Mouse (Mus musculus) neutrophil, adult 5-6 weeks (primary cell): Measurements from ENCODE around the gene Jdp2. TPM values are rescaled to one million over a fixed set of nuclear protein-coding genes. Genes with fewer than 3 reads are reported as not detected.
"Not testable (repeated sequence)": the region's sequence is repeated elsewhere in the genome, so short reads cannot be mapped to it uniquely, and the experiment has no call there.

ENCODE experiments used
- ATAC-seq: fragments of 151-379, 151-347 bp; 2 replicates; pipeline ENCODE4 v1.8.0; 2017; ENCODE audit warnings: mild to moderate bottlenecking, moderate TSS enrichment; ENCODE audit not compliant: insufficient number of reproducible peaks, poor library complexity, low FRiP score, severe bottlenecking; ENCODE audit errors: extremely low read depth
- total RNA-seq: library from RNA; stranded (forward); fragments of 200-1000 nt; gene quantifications from 2 replicates; pipeline ENCODE4 v1.2.3, GENCODE M21; 2017

Gene Jdp2
- total RNA-seq, 1 experiment from 2014 or later: 67.7 TPM

DNA sequence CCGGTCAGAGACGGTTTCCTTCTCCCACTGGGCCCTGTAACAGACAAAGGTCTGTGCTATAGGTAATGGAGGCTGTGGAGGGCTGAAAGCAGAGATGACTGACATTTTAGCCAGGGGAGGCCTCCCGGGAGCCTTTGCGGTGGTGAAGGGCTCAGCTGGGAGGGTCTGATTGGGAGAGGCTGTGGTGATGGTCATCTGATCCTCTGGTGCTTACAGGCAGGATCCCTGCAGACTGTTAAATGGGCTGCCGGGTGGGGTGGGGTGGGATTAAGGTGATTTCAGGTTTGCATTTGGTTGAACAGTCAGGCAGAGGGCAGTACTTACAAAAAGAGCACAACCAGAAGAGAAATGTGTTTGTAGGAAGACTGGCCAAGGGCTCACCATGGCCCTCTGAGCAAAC, 27.0 kb downstream of the Jdp2 start:
- ATAC-seq: no peak

DNA sequence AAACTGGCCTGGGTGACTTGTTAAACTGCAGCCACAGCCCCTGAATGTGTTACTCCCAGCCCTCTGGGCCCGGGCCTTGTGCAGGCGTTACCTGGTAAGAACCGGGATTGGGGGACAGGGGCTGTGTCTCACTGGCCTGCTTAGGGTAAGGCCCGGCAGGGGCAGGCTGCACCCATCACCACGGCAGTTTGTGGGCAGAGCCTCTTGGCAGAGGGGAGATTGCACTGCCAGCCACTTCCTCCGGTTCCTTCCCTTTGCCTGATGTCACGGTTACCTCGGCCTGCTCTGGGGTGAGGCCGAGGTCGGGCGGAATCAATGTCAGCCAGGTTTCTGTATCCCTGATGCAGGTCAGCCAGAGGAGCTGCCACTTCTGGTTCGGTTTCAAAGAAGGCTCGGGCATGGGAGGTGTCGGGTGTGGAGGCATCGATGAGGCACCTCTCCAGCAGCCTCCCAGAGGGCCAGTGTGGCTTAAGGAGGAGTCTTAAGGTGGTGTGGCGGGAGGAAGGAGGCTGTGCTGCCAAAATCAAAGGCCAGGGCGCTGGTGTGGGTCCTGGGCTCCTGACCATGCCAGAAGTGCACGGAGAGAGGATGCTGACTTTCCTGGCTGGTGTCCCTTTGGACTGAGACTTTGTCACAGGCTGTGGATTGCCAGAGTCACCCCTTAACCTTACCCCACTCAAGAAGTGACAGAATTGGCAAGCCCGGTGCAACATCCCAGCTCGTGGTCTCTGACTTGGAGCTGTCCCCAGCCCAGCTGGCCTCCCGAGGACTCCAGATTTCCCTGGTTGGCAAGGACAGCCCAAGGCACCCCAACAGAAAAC, 31.0 kb downstream of the Jdp2 start:
- ATAC-seq: peak; percentile 49

DNA sequence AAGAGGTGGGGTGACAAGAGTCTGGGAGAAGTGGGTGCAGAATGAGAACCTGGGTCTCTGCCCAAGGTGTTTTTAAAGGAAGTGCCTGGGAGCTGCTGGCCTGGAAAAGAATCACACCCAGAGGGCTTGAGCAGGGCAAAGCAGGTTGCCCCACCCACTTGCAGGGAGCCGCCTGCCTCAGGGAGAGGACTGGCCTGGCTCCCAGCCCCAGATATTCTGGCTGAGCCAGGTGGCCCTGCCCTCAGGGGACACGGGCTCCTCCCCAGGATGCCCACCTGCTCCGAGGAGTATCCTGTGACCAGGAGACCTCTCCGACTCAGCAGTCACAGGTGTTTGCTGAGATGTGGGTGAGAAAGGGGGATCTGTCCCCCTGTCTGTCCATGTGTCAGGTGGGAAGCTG, 32.4 kb downstream of the Jdp2 start:
- ATAC-seq: no peak

DNA sequence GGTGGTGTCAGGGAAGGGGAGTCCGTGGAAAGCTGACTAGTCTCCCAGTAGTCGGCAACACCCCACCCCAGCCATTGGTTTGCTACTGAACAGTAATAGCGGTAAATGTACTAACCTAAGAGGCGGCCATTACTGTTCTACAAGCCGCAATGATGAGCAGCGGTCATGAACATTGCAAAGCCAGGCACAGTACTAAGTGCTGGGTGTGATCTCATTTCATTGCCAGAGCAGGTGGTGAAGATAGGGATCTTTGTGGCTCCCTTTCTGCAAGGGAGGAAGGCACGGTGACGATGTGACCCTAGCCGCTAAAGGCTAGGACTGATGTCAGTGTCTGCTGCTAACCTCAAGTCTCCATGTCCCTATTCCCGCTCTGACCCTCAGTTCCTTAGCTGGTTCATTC, 33.5 kb downstream of the Jdp2 start:
- ATAC-seq: no peak

DNA sequence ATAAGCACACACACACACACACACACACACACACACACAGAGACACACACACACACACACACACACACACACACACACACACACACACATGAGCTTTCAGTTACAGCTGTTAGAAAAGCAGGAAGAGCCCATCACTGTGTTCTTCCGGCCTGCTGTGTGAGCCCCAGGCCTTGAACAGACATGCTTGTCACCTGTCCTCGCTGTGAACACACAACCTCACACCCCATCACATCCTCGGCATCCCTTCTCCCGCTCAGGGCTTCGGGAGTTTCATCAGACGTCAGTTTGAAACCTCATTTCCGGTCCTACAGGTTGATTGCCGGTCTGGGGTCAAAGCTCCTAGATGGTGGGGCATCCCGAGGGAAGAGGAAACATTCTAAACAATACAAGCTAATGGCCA, 39.1 kb downstream of the Jdp2 start:
- no peak for ATAC-seq

DNA sequence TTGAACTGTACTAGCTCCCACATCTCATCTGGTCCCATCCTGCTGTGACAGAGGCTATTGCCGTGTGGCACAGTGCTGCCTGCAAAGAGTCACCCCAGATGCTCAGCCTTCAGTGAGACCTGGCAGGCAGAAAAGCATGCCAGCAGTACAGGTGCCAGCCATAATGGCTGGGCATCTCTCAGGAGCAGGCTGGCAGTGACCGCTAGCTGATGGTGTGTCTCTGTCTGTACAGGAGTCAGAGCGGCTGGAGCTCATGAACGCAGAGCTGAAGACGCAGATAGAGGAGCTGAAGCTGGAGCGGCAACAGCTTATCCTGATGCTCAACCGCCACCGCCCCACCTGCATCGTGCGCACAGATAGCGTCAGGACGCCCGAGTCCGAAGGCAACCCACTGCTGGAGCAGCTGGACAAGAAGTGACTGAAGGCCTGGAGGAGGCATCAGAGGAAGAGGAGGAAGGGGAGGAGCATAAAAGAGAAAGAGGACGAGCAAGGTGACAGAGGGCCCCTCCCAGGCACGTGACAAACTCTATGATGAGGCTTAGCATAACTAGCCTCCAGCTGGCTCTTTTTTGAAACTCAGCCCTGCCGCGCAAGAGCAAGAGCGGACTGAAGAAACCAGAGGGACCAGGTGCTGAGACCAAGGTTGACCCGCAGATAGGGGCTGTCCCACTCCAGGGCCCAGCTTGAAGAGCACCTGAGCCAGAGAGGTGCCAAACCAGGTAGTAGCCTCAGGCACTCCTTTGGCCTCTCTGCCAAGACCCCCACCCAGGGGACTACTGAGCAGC, 39.9 kb downstream of the Jdp2 start:
- ATAC-seq: no peak

DNA sequence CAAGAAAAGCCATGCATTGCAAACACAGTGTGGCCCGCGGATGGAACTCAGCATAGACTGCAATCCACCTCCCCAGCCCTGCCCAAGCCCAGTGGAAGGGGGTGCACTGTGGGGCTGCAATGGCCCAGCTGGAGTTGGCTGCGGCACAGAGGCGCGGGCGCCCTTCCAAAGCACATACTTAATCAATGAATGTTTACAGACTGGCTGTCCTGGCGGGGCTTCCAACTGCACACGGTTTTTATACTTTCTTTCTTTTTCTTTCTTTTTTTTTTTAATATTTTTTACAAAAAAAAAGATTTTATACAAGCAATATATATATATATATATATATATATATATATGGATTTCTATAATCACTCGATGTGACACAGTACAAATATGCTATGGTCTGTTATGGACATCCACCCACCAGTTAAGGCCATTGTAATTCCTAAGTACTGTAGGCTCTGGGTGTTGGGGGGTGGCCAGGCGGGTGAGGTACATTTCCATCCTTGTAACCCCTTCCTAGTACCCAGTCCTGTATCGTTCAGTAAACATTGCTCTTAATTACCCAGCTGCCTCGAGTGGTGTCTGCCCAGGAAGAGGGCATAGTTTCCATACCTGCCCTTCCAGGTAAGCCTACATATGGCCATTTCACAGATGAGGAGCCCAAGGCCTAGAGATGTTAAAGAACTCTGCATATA, 40.6 kb downstream of the Jdp2 start:
- no peak for ATAC-seq

DNA sequence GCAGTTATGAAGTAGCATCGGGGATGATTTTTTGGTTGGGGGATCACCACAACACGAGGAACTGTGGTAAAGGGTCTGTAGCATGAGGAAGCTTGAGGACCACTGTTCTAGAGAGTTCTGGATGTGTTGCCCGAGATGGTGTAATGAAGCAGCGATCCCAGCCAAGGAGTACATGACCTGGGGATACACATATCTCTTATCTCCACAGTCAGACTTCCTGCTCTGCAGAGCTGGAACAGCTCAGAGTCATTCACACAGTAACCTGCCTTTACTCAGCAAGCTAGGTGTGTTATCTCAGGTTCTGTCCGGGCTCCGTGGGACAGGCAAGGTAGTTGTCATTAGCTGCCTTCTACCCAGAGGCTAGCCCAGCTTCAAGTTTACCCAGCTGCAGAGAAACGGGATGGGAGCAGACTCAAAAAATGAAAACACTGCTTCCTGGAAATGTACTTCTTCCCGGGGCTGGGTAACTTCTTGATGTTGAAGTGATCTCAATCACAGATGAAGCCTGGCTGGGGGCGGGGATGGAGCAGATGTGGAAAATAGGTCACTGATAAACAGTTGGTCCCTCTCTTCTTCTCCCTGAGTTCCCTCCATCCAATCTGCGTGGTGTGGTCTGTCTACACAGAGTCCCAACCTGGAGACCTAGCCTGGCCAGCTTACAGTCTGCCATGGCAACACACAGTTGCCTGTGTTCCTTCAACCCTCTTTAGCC, 42.2 kb downstream of the Jdp2 start:
- no peak for ATAC-seq

DNA sequence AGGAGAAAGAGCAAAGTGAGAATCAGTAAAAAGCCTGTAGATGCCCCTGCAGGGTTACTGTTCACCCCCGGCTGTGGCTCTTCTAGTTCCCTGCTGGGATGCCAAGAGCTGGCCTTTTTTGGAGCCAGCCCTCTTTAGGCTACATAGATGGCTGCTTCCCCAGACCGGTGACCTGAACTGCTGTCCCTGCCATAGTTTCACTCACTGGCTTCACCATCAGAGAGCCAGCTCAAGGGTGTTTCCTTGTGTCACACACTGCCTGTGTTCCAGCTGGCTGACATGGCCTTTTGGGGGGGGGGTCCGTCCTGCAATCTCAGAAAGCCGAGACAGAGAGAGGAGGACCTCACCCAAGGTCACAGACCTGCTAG, 42.7 kb downstream of the Jdp2 start:
- no peak for ATAC-seq

DNA sequence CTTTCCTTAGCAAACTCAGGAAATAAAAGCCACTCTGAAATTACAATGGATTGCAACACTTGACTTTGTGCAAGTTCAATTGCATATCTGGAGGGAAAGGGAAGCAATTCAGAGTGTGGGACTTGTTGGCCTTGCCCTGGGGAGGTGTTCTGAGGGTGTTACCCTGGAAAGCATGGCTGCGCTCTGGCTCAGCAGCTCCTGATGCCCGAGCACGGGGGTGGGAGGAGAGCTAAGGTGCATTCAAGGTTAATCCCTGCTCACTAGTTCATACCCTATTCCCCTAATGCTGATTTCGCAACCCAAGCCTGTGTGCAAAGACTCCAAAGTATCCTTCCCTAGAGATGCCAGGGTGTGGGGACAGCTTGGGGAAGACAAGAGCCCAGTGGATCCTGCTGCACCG, 44.9 kb downstream of the Jdp2 start:
- no peak for ATAC-seq

DNA sequence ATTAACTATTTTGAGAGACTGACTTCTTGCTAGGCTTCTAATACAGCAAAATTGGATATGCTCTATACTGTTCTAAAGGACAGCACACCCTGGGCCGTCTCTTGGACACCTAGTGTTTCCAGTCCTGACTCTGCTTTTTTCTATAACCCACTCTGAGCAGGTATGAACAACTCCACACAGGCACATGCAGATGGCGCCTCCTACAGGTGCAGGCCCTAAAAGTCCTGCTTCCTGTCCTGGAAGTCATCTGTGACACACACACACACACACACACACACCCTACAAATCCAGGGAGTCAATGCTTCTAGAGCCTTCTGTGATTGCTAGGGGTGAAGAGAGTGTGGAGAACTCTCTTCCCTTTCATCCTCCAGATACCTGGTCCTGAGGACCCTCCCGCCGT, 46.8 kb downstream of the Jdp2 start:
- no peak for ATAC-seq

DNA sequence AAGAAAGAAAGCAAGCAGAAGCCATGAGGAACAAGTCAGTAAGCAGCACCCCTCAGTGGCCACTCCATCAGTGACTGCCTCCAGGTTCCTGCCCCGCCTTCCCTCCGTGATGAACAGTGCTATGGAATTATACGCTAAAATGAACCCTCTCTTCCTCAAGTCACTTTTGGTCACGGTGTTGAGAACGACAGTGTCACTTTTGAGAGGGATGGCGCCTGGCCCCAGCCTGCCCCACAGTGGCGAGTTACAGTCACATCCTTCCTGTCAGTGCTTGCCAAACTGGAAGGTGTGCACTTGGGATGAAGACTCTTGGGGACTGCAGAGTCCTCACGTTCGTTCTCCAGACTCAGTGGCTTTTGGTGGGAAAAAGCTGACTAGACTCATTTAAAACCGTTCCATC, 48.5 kb downstream of the Jdp2 start:
- 0 out of 2 replicates have a peak, but pooled peaks have one; percentile 33 for ATAC-seq

DNA sequence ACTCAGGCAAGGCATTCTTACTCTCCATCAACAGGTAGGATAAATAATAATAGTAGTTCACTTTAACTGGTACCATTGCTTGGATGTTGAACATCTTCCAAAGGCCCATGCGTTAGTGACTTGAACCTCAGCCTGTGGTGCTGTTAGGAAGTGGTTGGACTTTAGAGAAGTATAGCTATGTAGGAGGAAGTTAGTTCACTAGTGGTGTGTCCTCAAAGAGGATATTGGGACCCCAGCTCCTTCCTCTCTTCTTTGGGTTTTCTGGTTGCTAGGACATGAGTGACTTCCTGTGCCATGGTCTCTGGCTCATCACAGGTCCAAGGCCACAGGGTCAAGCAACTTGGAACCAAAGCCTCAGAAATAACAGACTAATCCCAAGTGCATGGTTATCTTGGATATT, 49.1 kb downstream of the Jdp2 start:
- peak; percentile 45 for ATAC-seq

DNA sequence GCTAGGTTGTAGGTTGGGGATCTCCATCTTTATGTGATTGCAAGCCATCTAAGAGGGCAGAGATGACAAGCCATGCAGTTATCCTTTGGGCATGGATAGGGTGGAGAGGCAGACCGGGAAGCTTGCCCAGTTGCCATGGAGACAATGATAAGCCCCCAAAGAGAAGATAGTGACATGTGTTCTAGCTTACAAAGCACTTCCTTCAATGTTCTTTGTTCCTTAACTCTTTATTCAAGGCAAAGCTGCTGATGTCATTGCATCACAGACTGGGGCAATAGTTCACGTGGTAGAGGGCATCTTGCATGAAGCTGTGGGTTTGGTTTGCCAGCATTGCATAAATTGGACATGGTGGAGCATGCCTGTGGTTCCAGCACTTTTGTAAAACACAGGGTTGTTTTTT, 60.5 kb downstream of the Jdp2 start:
- ATAC-seq: peak; percentile 40; the same call in 1 of the 2 replicates

DNA sequence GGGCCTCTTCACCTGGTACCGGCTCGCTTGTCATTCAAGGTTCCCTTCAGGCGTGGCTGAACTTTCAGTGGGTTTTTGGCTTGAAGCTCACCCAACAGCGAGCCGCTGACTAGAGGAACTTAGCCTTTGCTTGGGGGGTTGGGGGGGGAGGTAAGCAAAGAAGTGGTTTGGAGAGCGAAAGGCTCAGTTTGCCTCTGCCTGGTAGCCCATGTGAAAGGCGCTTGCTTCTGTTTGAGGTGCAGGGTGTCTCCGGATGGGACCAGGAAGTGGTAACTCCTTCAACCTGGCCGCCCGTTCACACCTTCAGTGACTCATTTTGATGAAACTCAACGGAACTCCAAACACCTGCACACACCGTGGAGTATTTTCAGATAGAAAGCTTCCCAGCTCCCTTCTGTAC, 62.0 kb downstream of the Jdp2 start:
- no peak; the same call in 1 of the 2 replicates for ATAC-seq

DNA sequence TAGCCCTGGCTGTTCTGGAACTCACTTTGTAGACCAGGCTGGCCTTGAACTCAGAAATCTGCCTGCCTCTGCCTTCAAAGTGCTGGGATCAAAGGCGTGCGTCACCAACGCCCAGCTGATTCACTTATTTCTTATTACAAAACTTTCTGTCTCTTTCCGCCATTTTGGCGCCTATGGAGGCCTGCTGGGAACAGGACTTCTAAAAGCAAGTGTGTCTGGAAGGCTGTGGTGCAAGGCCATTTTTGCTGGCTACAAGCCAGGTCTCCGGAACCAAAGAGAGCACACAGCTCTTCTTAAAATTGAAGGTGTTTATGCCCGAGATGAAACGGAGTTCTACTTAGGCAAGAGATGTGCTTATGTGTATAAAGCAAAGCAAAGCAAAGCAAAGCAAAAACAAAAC, 63.4 kb downstream of the Jdp2 start:
- not testable (repeated sequence) for ATAC-seq

DNA sequence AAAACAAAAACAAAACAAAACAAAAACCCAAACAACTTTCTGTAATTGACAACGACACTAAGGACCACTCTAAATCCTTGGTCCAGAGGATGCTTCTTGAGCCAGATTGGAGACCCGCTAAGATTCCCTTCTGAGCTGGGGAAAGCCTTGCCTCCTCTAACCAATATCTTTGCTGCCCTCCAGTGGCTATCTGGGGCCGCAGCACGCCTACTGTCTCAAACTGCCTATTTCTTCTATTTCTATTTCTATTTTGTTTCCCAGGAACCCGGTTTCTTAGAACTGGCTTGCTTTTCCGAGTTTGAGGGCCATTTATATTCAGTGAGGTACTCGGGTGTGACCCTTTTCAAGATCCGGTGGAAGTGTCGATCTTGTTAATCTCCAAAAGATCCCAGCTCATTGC, 64.1 kb downstream of the Jdp2 start:
- ATAC-seq: peak; percentile 72

DNA sequence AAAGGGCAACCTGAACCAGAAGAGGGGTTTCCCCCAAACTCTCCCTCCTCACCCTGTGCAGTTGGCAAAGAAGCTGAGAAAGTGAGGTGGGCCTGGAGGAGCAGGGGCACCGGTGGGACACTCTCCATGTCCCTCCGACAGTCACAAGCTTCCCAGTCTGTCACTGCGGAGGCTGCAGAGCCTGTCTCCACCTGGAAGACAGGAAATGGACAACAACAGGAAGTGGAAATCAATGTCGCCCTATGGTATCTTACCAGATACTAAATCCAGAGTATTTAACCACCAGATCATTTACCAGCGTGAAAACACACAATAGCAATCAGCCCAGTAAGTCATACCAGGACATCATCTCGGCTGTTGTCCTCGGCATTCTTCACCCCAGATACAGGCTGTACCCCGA, 67.3 kb downstream of the Jdp2 start:
- no peak for ATAC-seq

DNA sequence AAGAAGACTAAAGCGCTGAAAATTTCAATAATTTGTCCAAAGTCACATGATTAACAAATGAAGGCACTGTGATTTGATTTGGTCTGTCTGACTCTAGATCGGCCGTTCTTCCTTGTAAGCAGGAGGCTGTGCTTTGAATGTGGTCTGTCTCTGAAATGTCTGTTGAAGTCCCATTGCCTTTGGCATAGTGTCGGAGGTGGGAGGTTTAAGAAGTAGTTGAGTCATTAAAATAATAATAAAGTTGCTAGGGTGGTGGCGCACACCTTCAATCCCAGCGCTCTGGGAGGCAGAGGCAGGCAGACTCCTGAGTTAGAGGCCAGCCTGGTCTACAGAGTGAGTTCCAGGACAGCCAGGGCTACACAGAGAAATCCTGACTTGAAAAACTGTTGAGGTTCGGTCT, 68.2 kb downstream of the Jdp2 start:
- ATAC-seq: no peak
